Mouse (Mus musculus) bone marrow, adult 2 months (tissue): ENCODE results near the gene Cblc.

ENCODE experiments used
- CTCF ChIP-seq: fragments of 200-500 bp; IDR thresholded peaks from 2 replicates; pipeline ENCODE4 v1.5.1; 2011; ENCODE audit warnings: low read length, control low read depth; ENCODE audit not compliant: control insufficient read depth, insufficient read depth
- POLR2A ChIP-seq: fragments of 200-500 bp; IDR thresholded peaks from 2 replicates; pipeline ENCODE4 v1.6.1; 2011; ENCODE audit warnings: low read depth, mild to moderate bottlenecking, control low read depth, low read length, borderline replicate concordance; ENCODE audit not compliant: control insufficient read depth

DNA sequence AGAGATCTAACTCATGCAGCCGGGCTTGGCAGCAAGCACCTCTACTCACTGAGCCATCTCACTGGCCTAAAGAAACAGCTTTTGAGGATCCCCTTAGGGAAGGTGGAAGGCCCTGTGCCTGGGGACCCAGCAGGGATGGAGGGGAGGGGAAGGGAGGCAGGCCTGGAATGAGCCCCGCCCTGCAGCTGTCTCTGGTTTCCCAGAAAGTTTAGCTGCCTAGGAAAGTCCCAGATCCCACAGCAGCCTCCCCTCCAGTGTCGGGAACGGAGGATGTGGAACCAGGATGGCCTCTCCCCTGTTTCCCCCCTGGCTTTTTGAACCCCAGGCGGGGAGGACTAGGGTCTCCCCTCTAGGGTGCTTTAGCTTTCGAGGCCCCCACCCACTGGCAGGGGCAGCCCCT is 30.1 kb upstream of the Cblc start:
- TF ChIP-seq POLR2A (no peak), CTCF (no peak)
